Mouse (Mus musculus) A20 (cell line): Measurements from ENCODE around the gene Gm37240.

ENCODE experiments used
- DNase-seq: peaks from one replicate; pipeline ENCODE4 v3.0.0-alpha.2; 2011; ENCODE audit warnings: low read depth, low spot score

Gene Gm37240

GRCm38 (mm10) chr3:85500096-85500495, 387.2 kb downstream of the Gm37240 start:
- DNase-seq = no peak

- DNase-seq = no peak
Measured at GRCm38 (mm10) chr3:85496146-85496545, 391.2 kb downstream of the Gm37240 start.

GRCm38 (mm10) chr3:85493796-85494195, 393.5 kb downstream of the Gm37240 start:
- DNase-seq = no peak

GRCm38 (mm10) chr3:85490204-85490603, 397.1 kb downstream of the Gm37240 start:
- DNase-seq = no peak

- DNase-seq = no peak
Measured at GRCm38 (mm10) chr3:85487379-85487778, 399.9 kb downstream of the Gm37240 start.

GRCm38 (mm10) chr3:85485536-85486190, 401.7 kb downstream of the Gm37240 start:
- DNase-seq = no peak

GRCm38 (mm10) chr3:85482636-85483035, 404.7 kb downstream of the Gm37240 start:
- DNase-seq = no peak

- peak; percentile 14 for DNase-seq
Measured at GRCm38 (mm10) chr3:85480638-85481037, 406.7 kb downstream of the Gm37240 start.

- DNase-seq = no peak
Measured at GRCm38 (mm10) chr3:85478731-85479130, 408.6 kb downstream of the Gm37240 start.

- DNase-seq = no peak
Measured at GRCm38 (mm10) chr3:85469711-85470110, 417.6 kb downstream of the Gm37240 start.

- DNase-seq = no peak
Measured at GRCm38 (mm10) chr3:85468995-85469394, 418.3 kb downstream of the Gm37240 start.

- DNase-seq = no peak
Measured at GRCm38 (mm10) chr3:85465283-85466025, 421.9 kb downstream of the Gm37240 start.

- DNase-seq = no peak
Measured at GRCm38 (mm10) chr3:85460021-85460420, 427.3 kb downstream of the Gm37240 start.

GRCm38 (mm10) chr3:85456983-85457382, 430.3 kb downstream of the Gm37240 start:
- no peak for DNase-seq

GRCm38 (mm10) chr3:85455453-85455852, 431.9 kb downstream of the Gm37240 start:
- no peak for DNase-seq

- no peak for DNase-seq
Measured at GRCm38 (mm10) chr3:85454001-85454400, 433.3 kb downstream of the Gm37240 start.

GRCm38 (mm10) chr3:85449461-85449860, 437.9 kb downstream of the Gm37240 start:
- DNase-seq = no peak

GRCm38 (mm10) chr3:85442781-85443180, 444.5 kb downstream of the Gm37240 start:
- no peak for DNase-seq

- no peak for DNase-seq
Measured at GRCm38 (mm10) chr3:85442261-85442660, 445.1 kb downstream of the Gm37240 start.

GRCm38 (mm10) chr3:85435406-85435805, 451.9 kb downstream of the Gm37240 start:
- DNase-seq = no peak

- DNase-seq = no peak
Measured at GRCm38 (mm10) chr3:85431208-85431607, 456.1 kb downstream of the Gm37240 start.

GRCm38 (mm10) chr3:85423376-85423997, 463.8 kb downstream of the Gm37240 start:
- no peak for DNase-seq

GRCm38 (mm10) chr3:85421403-85421802, 465.9 kb downstream of the Gm37240 start:
- no peak for DNase-seq
